Mouse (Mus musculus): Measurements from ENCODE around the gene Meox1.

Gene Meox1

GRCm38 (mm10) chr11:101894204-101894603 lies at the start of gene Meox1:
TSS of gene Meox1 (minus strand) at chr11:101894374.
- no peak for DNase-seq

- DNase-seq = no peak
Observed at GRCm38 (mm10) chr11:101943055-101943454, 48.9 kb upstream of the Meox1 start.

- no peak for DNase-seq
Observed at GRCm38 (mm10) chr11:101937108-101937507, 42.9 kb upstream of the Meox1 start.

- DNase-seq = no peak
Observed at GRCm38 (mm10) chr11:101936421-101936820, 42.2 kb upstream of the Meox1 start.

GRCm38 (mm10) chr11:101935743-101936142 lies 41.6 kb upstream of the Meox1 start:
- no peak for DNase-seq

GRCm38 (mm10) chr11:101931978-101932377 lies 37.8 kb upstream of the Meox1 start:
- no peak for DNase-seq

GRCm38 (mm10) chr11:101928030-101928762 lies 34.0 kb upstream of the Meox1 start:
- DNase-seq = peak; percentile 24 to 27

- DNase-seq = no peak
Observed at GRCm38 (mm10) chr11:101926951-101927589, 32.9 kb upstream of the Meox1 start.

- DNase-seq = no peak
Observed at GRCm38 (mm10) chr11:101925636-101926035, 31.5 kb upstream of the Meox1 start.

- DNase-seq = no peak
Observed at GRCm38 (mm10) chr11:101924441-101924976, 30.3 kb upstream of the Meox1 start.

GRCm38 (mm10) chr11:101923988-101924387 lies 29.8 kb upstream of the Meox1 start:
- DNase-seq = no peak

GRCm38 (mm10) chr11:101921361-101921952 lies 27.3 kb upstream of the Meox1 start:
- no peak for DNase-seq

GRCm38 (mm10) chr11:101919660-101920059 lies 25.5 kb upstream of the Meox1 start:
- peak; percentile 38 to 56 for DNase-seq

- no peak for DNase-seq
Observed at GRCm38 (mm10) chr11:101918609-101919008, 24.4 kb upstream of the Meox1 start.

- no peak for DNase-seq
Observed at GRCm38 (mm10) chr11:101916772-101917171, 22.6 kb upstream of the Meox1 start.

- no peak for DNase-seq
Observed at GRCm38 (mm10) chr11:101913591-101913990, 19.4 kb upstream of the Meox1 start.

- DNase-seq = peak; percentile 27 to 38
Observed at GRCm38 (mm10) chr11:101911855-101912579, 17.8 kb upstream of the Meox1 start.

- peak; percentile 56 to 74 for DNase-seq
Observed at GRCm38 (mm10) chr11:101910230-101910946, 16.2 kb upstream of the Meox1 start.

- no peak for DNase-seq
Observed at GRCm38 (mm10) chr11:101908777-101909176, 14.6 kb upstream of the Meox1 start.

- peak; percentile 12 to 37 for DNase-seq
Observed at GRCm38 (mm10) chr11:101905115-101905514, 10.9 kb upstream of the Meox1 start.

- no peak for DNase-seq
Observed at GRCm38 (mm10) chr11:101901309-101901708, 7.1 kb upstream of the Meox1 start.

- no peak for DNase-seq
Observed at GRCm38 (mm10) chr11:101898328-101898727, 4.2 kb upstream of the Meox1 start.
